Mouse (Mus musculus) MEL (cell line): ENCODE data around the gene Spag17.

ENCODE experiments used
- BHLHE40 ChIP-seq: IDR thresholded peaks from 2 replicates; pipeline ENCODE4 v1.6.1; 2012; ENCODE audit warnings: low read depth, mild to moderate bottlenecking, inconsistent platforms, low read length, improper control_type of control experiment, borderline replicate concordance
- CHD2 ChIP-seq: IDR thresholded peaks from 2 replicates; pipeline ENCODE4 v1.6.1; 2011; ENCODE audit warnings: low read length, improper control_type of control experiment
- CTCF ChIP-seq, 3 experiments: IDR thresholded peaks in 2 of 3; conservative IDR thresholded peaks in 1 of 3; 2 replicates each; pipeline ENCODE4 v1.5.1; 2011 to 2012; ENCODE audit warnings: low read length in 3 of 3, low read depth in 2 of 3, mild to moderate bottlenecking in 2 of 3, improper control_type of control experiment in 1 of 3, inconsistent platforms in 1 of 3, mixed read lengths in 1 of 3, moderate library complexity in 1 of 3; ENCODE audit not compliant: control insufficient read depth in 1 of 3, insufficient read depth in 1 of 3, poor library complexity in 1 of 3, severe bottlenecking in 1 of 3
- ELF1 ChIP-seq: IDR thresholded peaks from 2 replicates; pipeline ENCODE4 v1.6.1; 2014; ENCODE audit warnings: low read depth, mild to moderate bottlenecking, inconsistent platforms, low read length, improper control_type of control experiment, moderate library complexity
- MXI1 ChIP-seq: IDR thresholded peaks from 2 replicates; pipeline ENCODE4 v1.6.1; 2011; ENCODE audit warnings: mild to moderate bottlenecking, low read depth, low read length, improper control_type of control experiment
- NELFE ChIP-seq: IDR thresholded peaks from 2 replicates; pipeline ENCODE4 v1.6.1; 2011; ENCODE audit warnings: low read depth, low read length, improper control_type of control experiment

- no peak for TF ChIP-seq CTCF (IDR thresholded peaks at IDR 0.05 in 2 of 3, conservative IDR thresholded peaks at IDR 0.05 in 1 of 3; ENCODE audit: control insufficient read depth in 1 of 3, insufficient read depth in 1 of 3, low read depth in 2 of 3, low read length in 3 of 3, poor library complexity in 1 of 3, severe bottlenecking in 1 of 3)
- no peak for TF ChIP-seq NELFE
- no peak for TF ChIP-seq ELF1
- no peak for TF ChIP-seq MXI1
- no peak for TF ChIP-seq BHLHE40
- TF ChIP-seq CHD2 = no peak
Measured at GRCm38 (mm10) chr3:99954039-99954602, 68.9 kb downstream of the Spag17 start.
